Mouse (Mus musculus) brain, adult 10 weeks (tissue): ENCODE results near the gene Abcg4. TPM values are rescaled to one million over a fixed set of nuclear protein-coding genes. Genes with fewer than 3 reads are reported as not detected.

Experiments
- polyA plus RNA-seq: library from polyadenylated mRNA; stranded (reverse); fragments of 350-450 nt; fragmentation: Illumina TruSeq; extraction: RNeasy Lipid Tissue Mini Kit (QIAGEN cat#74804); gene quantifications from one replicate; pipeline ENCODE4 v1.2.3, GENCODE M21; 2015; ENCODE audit warnings: low read depth, low replicate concordance

Gene Abcg4
- polyA plus RNA-seq: 43.6 TPM

DNA sequence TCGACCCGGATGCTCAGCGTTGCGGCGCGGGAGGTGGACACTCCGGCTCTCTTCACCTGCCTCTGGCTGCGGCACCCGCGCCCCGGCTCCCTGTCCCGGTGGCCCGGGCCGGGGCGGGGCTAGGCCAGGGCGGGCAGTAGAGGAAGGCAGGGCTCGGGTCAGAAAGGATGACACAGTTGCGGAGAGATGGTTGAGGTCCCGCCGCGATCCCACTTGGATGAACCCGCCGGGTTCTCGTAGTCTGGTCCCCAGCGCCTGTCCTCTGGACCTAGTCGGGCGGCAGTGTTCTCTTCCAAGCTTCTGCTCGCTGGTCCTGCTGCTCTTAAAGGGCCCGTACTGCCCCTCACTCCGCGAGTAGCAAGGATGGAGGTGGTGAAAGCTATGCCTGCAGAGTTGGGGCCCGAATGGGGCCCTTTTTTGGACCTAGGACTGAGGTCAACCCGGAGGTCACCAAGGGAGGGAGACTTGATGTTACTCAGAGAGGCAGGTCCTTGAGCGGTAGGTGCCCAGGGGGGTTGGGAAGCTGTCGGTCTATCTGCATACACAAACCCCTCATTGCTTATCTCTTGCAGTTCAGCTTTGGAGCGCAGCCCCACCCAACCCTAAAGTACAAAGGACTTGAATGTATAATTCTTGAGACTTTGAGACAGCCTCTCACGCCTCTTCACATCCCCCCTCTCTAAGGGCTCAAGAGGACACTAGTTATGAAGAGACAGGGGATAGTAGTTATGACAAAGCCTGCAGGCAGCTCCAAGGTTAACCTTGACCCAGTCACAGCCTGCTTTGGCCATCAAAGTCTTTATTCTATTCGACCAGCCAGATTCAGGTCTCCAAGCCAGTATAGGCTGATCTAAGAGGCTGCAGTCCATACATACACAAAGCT lies at the start of gene Abcg4:
Gene Abcg4, minus strand, starts transcription at position 540 of the 883 bp plus-strand sequence.

DNA sequence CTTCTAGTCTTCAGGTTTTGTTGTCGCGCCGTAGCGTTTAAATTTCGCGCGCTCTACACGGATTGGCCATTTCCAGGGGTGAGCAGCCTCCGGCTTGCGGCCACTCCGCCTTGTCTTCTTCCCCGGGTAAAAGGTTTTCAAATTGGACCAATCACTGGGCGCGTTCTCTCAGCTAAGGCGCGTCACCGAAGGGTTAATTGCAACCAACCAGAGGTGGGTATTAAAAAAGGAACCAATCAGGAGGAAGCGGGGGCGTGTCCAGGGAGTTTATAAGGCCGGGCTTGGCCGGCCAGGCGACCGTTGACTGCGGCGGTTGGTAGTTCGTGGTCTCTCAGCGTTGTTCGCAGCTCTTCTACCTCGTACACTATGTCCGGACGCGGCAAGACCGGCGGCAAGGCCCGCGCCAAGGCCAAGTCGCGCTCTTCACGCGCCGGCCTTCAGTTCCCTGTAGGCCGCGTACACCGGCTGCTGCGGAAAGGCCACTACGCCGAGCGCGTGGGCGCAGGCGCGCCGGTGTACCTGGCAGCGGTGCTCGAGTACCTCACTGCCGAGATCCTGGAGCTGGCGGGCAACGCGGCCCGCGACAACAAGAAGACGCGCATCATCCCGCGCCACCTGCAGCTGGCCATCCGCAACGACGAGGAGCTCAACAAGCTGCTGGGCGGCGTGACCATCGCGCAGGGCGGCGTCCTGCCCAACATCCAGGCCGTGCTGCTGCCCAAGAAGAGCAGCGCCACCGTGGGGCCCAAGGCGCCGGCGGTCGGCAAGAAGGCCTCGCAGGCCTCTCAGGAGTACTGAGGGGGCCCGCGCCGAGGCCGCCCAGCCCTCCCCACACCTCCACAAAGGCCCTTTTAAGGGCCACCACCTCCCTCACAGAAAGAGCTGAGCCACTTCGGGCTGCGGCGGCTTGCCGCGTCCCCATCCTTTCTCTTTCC lies 46.2 kb upstream of the Abcg4 start, which contains the start of gene H2afx:
Gene H2afx, plus strand, starts transcription at position 299 of the 935 bp plus-strand sequence.

DNA sequence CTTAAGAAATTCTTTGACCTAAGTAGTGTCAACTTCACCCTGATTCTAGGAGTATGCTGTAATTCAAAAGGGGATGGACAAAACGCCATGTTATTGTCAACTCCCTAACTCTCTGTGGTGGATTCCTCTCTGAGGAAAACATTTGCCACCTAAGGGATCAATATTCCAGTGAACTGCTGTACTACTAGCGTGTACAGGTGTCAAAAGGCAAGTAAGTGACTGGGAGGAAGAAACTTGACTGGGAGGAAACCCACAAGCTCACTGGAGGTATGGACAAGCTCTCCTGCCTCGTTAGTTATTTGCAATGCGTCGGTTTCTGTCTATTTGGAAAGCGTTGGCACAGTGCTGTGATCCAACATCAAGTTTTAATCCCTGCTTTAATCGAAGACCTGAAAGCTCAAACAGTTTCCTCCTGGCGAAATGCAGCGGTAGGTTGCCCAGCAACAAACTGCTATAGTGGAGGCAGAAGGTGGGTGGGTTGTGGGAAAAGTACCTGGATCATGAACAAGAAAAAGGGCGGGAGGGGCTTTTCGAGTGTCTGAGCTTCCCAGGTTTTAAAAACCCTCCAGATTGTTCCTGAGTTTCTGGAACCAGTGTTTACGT lies 37.5 kb upstream of the Abcg4 start, which contains the start of gene Dpagt1:
Gene Dpagt1, plus strand, starts transcription at position 252 of the 603 bp plus-strand sequence.

GRCm38 (mm10) chr9:44319887-44320798 lies 31.7 kb upstream of the Abcg4 start, which contains the start of gene C2cd2l:
Gene C2cd2l, minus strand, starts transcription at chr9:44320285.

DNA sequence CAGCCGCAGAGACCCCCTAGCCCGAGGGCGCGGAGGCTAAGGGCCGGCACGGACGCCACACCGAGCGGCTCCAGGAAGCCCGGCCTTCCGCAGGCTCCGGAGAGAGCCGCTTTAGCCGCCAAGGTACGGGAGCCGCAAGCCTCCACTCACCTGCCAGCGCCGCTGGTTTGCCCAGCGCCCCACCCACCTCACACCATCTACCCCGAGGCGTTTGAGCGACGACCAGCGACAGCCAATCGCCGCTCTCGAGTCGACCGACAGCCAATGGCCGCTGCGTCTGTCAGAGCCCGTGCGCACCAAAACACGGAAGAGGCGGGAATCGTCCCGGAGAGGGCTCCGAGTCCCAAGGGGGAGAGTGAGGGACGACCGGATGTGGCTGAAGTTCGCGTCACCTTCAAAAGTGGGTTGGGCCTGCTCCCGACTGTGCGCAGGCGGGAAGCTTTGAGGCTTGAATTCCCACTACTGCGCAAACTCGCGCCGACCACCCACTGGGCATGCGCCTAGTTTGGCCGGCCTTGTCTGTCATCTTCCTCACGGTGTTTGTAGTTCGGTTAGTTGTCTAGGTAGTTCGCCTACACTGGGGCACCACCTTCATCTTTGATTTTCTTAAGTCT lies 17.2 kb upstream of the Abcg4 start, which contains the start of gene Hinfp:
Gene Hinfp, minus strand, starts transcription at position 206 of the 614 bp plus-strand sequence.

GRCm38 (mm10) chr9:44268432-44268831 lies 20.0 kb downstream of the Abcg4 start, which contains the start of gene Nlrx1:
Gene Nlrx1, minus strand, starts transcription at chr9:44268599.

DNA sequence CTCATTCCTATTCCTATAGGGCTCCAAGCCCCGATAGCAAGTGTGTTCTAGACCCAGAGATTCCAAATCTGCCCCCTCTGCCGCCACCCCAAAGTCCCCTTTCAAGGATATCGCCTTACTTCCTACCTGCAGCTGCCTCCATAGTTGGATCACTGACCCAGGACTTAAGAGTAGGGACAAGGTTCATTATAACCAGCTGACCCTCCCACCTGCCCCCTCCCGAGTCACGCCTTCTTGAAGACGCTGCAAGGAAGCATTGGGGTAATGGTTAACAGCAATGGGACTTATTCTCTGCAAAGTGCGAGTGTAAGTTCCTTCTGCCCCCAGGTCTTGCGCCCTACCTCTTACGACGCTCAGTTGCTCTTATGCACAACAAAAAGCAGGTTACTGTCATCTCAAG lies 37.1 kb downstream of the Abcg4 start, which contains the start of gene Pdzd3:
Gene Pdzd3, minus strand, starts transcription at position 158 of the 400 bp plus-strand sequence.

DNA sequence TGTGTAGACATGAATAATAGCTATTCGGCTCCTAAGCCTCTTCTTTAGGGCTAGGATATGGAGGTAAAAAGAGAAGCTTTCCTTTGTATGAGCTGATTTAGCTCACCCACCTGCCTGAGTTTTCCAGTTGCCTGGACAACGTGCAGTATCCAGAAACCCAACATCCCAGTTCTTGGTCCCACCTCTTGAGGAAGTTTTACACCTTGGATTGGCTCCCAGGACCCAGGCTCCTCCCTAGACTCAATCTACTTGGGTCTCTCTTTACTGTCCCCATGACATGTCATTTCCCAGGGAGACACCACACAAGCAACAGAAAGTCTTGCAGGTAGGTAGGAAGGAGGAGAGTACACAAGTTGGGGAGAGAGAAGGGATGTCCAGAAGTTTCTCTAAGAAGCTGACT lies 48.0 kb downstream of the Abcg4 start, which contains the start of gene Ccdc153:
Gene Ccdc153, plus strand, starts transcription at position 278 of the 400 bp plus-strand sequence.

DNA sequence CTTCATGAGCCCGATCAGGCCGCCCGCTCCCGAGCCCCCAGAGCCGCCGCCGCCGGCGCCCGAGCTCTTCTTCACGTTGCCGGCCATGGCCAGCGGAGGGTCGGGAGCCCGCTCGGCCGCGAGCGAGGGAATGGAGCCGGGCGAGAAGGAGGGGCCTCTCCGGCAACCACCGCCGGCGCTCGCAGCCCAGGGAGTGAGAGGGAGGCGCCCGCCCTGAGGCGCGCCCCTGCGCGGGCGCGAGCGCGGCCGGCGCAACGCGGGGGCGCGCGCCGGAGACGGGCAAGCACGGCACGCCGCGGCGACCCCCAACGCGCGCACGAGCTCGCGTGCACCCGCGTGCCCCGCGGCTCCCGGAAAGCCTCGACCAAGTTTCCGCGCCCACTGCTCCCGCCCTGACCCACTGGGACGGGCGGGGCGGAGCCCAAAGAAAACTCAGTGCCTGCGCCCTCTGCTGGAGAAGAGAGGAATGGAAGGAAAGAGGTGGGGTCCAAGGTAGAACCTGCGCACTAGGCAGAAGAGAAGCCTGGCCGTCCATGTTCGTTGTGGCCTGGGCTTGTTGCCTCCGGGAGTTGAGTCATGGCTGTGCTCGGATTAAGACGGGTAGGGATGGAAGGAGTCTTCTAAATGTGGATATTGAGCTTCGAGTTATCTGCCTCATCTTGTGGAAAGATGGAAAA lies 54.5 kb downstream of the Abcg4 start, which contains the start of gene Cbl:
Gene Cbl, minus strand, starts transcription at position 248 of the 677 bp plus-strand sequence.

Other genes starting within 250 kb of the Abcg4 start
- gene Thy1, start 245.2 kb downstream of the Abcg4 start, polyA plus RNA-seq: 1,192 TPM
- 41.5 TPM for gene Usp2, start 221.6 kb downstream of the Abcg4 start, polyA plus RNA-seq
- gene Mfrp, start 186.9 kb downstream of the Abcg4 start, polyA plus RNA-seq: 6.8 TPM
- gene C1qtnf5, start 181.4 kb downstream of the Abcg4 start, polyA plus RNA-seq: 23.8 TPM
- 0.40 TPM for gene Gm49380, start 175.1 kb downstream of the Abcg4 start, polyA plus RNA-seq
- gene Rnf26, start 175.1 kb downstream of the Abcg4 start, polyA plus RNA-seq: 23.6 TPM
- gene Mcam, start 154.1 kb downstream of the Abcg4 start, polyA plus RNA-seq: 22.9 TPM
- 20.5 TPM for gene Cbl, start 54.6 kb downstream of the Abcg4 start, polyA plus RNA-seq
- gene Ccdc153, start 47.9 kb downstream of the Abcg4 start, polyA plus RNA-seq: 21.0 TPM
- gene Pdzd3, start 37.1 kb downstream of the Abcg4 start, polyA plus RNA-seq: 0.67 TPM
- gene Nlrx1, start 20.0 kb downstream of the Abcg4 start, polyA plus RNA-seq: 5.8 TPM
- 14.6 TPM for gene Hinfp, start 17.1 kb upstream of the Abcg4 start, polyA plus RNA-seq
- gene C2cd2l, start 31.7 kb upstream of the Abcg4 start, polyA plus RNA-seq: 126 TPM
- gene Dpagt1, start 37.4 kb upstream of the Abcg4 start, polyA plus RNA-seq: 14.0 TPM
- 37.3 TPM for gene H2afx, start 46.1 kb upstream of the Abcg4 start, polyA plus RNA-seq
- gene Hmbs, start 55.6 kb upstream of the Abcg4 start, polyA plus RNA-seq: 27.9 TPM
- gene Vps11, start 73.1 kb upstream of the Abcg4 start, polyA plus RNA-seq: 49.3 TPM
- 63.9 TPM for gene Hyou1, start 90.9 kb upstream of the Abcg4 start, polyA plus RNA-seq
- gene Slc37a4, start 108.2 kb upstream of the Abcg4 start, polyA plus RNA-seq: 38.3 TPM
- gene Rps25, start 118.5 kb upstream of the Abcg4 start, polyA plus RNA-seq: 1,304 TPM
- 113 TPM for gene Trappc4, start 119.0 kb upstream of the Abcg4 start, polyA plus RNA-seq
- 29.7 TPM for gene Ccdc84, start 130.0 kb upstream of the Abcg4 start, polyA plus RNA-seq
- gene Foxr1, start 152.5 kb upstream of the Abcg4 start, polyA plus RNA-seq: not detected
- not detected for gene Upk2, start 166.4 kb upstream of the Abcg4 start, polyA plus RNA-seq
- gene Bcl9l, start 194.2 kb upstream of the Abcg4 start, polyA plus RNA-seq: 19.4 TPM